Mouse (Mus musculus): ENCODE results near the gene Cipc. TPM values are rescaled to one million over a fixed set of nuclear protein-coding genes. Genes with fewer than 3 reads are reported as not detected.

Gene Cipc
- polyA plus RNA-seq, 1 experiment from 2014 or later: 30.8 TPM

- 61% methylated on average over 2 of the region's 2 CpGs for WGBS
- no peak overlapping the region for H3K9ac ChIP-seq (replicated peaks)
- no peak overlapping the region for H3K4me2 ChIP-seq
- ATAC-seq (ENCODE audit: insufficient number of reproducible peaks, insufficient read depth, low FRiP score, low TSS enrichment, low read depth): no peak
- H3K4me3 ChIP-seq (replicated peaks): no peak overlapping the region
- H3K27me3 ChIP-seq: peaks cover 34% of the 10 kb centered on the region
- no peaks in the 10 kb centered on the region for H3K9me3 ChIP-seq
- no peaks in the 10 kb centered on the region for H3K36me3 ChIP-seq
- peaks cover 48% of the 10 kb centered on the region for H3K4me1 ChIP-seq (replicated peaks)
- H3K27ac ChIP-seq: no peak overlapping the region
Observed at GRCm38 (mm10) chr12:86914351-86914750, 32.5 kb upstream of the Cipc start.

- Histone ChIP-seq H3K4me1 (replicated peaks) (peaks cover 45% of the 10 kb centered on the region), H3K27ac (no peak overlapping the region)
- 59% methylated on average over 6 of the region's 6 CpGs for WGBS
Observed at GRCm38 (mm10) chr12:86914756-86915155, 32.1 kb upstream of the Cipc start.

GRCm38 (mm10) chr12:86915617-86916016 is 31.2 kb upstream of the Cipc start:
- no peak for ATAC-seq (ENCODE audit: insufficient number of reproducible peaks, insufficient read depth, low FRiP score, low TSS enrichment, low read depth)
- Histone ChIP-seq H3K4me2 (no peak overlapping the region), H3K4me3 (replicated peaks) (no peak overlapping the region), H3K36me3 (no peaks in the 10 kb centered on the region), H3K4me1 (replicated peaks) (peaks cover 38% of the 10 kb centered on the region), H3K27me3 (peaks cover 34% of the 10 kb centered on the region), H3K9ac (replicated peaks) (no peak overlapping the region), H3K9me3 (no peaks in the 10 kb centered on the region), H3K27ac (no peak overlapping the region)
- WGBS: 79% methylated on average over 7 of the region's 7 CpGs

More at GRCm38 (mm10) chr12:86914756-86915155, 32.1 kb upstream of the Cipc start:
- Histone ChIP-seq H3K9me3 (no peaks in the 10 kb centered on the region), H3K4me2 (no peak overlapping the region), H3K27me3 (peaks cover 34% of the 10 kb centered on the region), H3K36me3 (no peaks in the 10 kb centered on the region), H3K4me3 (replicated peaks) (no peak overlapping the region), H3K9ac (replicated peaks) (no peak overlapping the region)
- no peak for ATAC-seq (ENCODE audit: insufficient number of reproducible peaks, insufficient read depth, low FRiP score, low TSS enrichment, low read depth)

GRCm38 (mm10) chr12:86916796-86917573 is 29.9 kb upstream of the Cipc start:
- Histone ChIP-seq H3K9me3 (no peaks in the 10 kb centered on the region), H3K27ac (no peak overlapping the region), H3K9ac (replicated peaks) (no peak overlapping the region), H3K36me3 (no peaks in the 10 kb centered on the region), H3K4me1 (replicated peaks) (peaks cover 30% of the 10 kb centered on the region), H3K4me2 (no peak overlapping the region), H3K4me3 (replicated peaks) (no peak overlapping the region), H3K27me3 (peaks cover 32% of the 10 kb centered on the region)
- WGBS: 75% methylated on average over 7 of the region's 7 CpGs
- ATAC-seq (ENCODE audit: insufficient number of reproducible peaks, insufficient read depth, low FRiP score, low TSS enrichment, low read depth): no peak

- H3K27me3 ChIP-seq: peaks cover 25% of the 10 kb centered on the region
- H3K4me1 ChIP-seq (replicated peaks): peaks cover 23% of the 10 kb centered on the region
- H3K9ac ChIP-seq (replicated peaks): no peak overlapping the region
- no peak overlapping the region for H3K4me2 ChIP-seq
- H3K36me3 ChIP-seq: no peaks in the 10 kb centered on the region
- H3K27ac ChIP-seq: peak overlapping the region; percentile 41; the same call in 1 of the 2 replicates
- no peaks in the 10 kb centered on the region for H3K9me3 ChIP-seq
- H3K4me3 ChIP-seq (replicated peaks): no peak overlapping the region
- no peak for ATAC-seq (ENCODE audit: insufficient number of reproducible peaks, insufficient read depth, low FRiP score, low TSS enrichment, low read depth)
- 34% methylated on average over 11 of the region's 11 CpGs for WGBS
Observed at GRCm38 (mm10) chr12:86918361-86918967, 28.4 kb upstream of the Cipc start.

GRCm38 (mm10) chr12:86918983-86919722 is 27.7 kb upstream of the Cipc start:
- Histone ChIP-seq H3K4me3 (replicated peaks) (no peak overlapping the region), H3K9ac (replicated peaks) (no peak overlapping the region), H3K27ac (no peak overlapping the region), H3K9me3 (no peaks in the 10 kb centered on the region), H3K4me2 (no peak overlapping the region), H3K36me3 (no peaks in the 10 kb centered on the region), H3K27me3 (peaks cover 18% of the 10 kb centered on the region), H3K4me1 (replicated peaks) (peaks cover 23% of the 10 kb centered on the region)
- 81% methylated on average over 17 of the region's 17 CpGs for WGBS
- no peak for ATAC-seq (ENCODE audit: insufficient number of reproducible peaks, insufficient read depth, low FRiP score, low TSS enrichment, low read depth)

- Histone ChIP-seq H3K9me3 (0 out of 2 replicates have a peak, but pooled peaks cover 5% of the 10 kb centered on the region), H3K4me1 (replicated peaks) (peaks cover 9% of the 10 kb centered on the region), H3K4me2 (no peak overlapping the region), H3K27me3 (no peaks in the 10 kb centered on the region), H3K36me3 (no peaks in the 10 kb centered on the region), H3K9ac (replicated peaks) (no peak overlapping the region), H3K27ac (no peak overlapping the region), H3K4me3 (replicated peaks) (no peak overlapping the region)
- peak; percentile 66; the same call in 1 of the 2 replicates for ATAC-seq (ENCODE audit: insufficient number of reproducible peaks, insufficient read depth, low FRiP score, low TSS enrichment, low read depth)
- WGBS: 5% methylated on average over 5 of the region's 5 CpGs
Observed at GRCm38 (mm10) chr12:86923837-86924236, 23.0 kb upstream of the Cipc start.

- WGBS: 71% methylated on average over 6 of the region's 6 CpGs
Observed at GRCm38 (mm10) chr12:86930934-86931729, 15.7 kb upstream of the Cipc start.

GRCm38 (mm10) chr12:86931919-86932574 is 14.8 kb upstream of the Cipc start:
- Histone ChIP-seq H3K9me3 (0 out of 2 replicates have a peak, but pooled peaks cover 5% of the 10 kb centered on the region), H3K4me1 (replicated peaks) (no peaks in the 10 kb centered on the region), H3K9ac (replicated peaks) (no peak overlapping the region), H3K27me3 (no peaks in the 10 kb centered on the region), H3K4me2 (no peak overlapping the region), H3K27ac (no peak overlapping the region), H3K4me3 (replicated peaks) (no peak overlapping the region), H3K36me3 (no peaks in the 10 kb centered on the region)
- 24% methylated on average over 7 of the region's 7 CpGs for WGBS
- ATAC-seq (ENCODE audit: insufficient number of reproducible peaks, insufficient read depth, low FRiP score, low TSS enrichment, low read depth): no peak

More at GRCm38 (mm10) chr12:86930934-86931729, 15.7 kb upstream of the Cipc start:
- Histone ChIP-seq H3K27ac (no peak overlapping the region), H3K9ac (replicated peaks) (no peak overlapping the region), H3K4me2 (no peak overlapping the region), H3K4me3 (replicated peaks) (no peak overlapping the region), H3K9me3 (0 out of 2 replicates have a peak, but pooled peaks cover 5% of the 10 kb centered on the region), H3K36me3 (no peaks in the 10 kb centered on the region), H3K27me3 (no peaks in the 10 kb centered on the region), H3K4me1 (replicated peaks) (no peaks in the 10 kb centered on the region)
- ATAC-seq (ENCODE audit: insufficient number of reproducible peaks, insufficient read depth, low FRiP score, low TSS enrichment, low read depth): no peak

GRCm38 (mm10) chr12:86932575-86932952 is 14.3 kb upstream of the Cipc start:
- no peak for ATAC-seq (ENCODE audit: insufficient number of reproducible peaks, insufficient read depth, low FRiP score, low TSS enrichment, low read depth)
- 30% methylated on average over 6 of the region's 6 CpGs for WGBS
- no peak overlapping the region for H3K27ac ChIP-seq
- H3K9me3 ChIP-seq: 0 out of 2 replicates have a peak, but pooled peaks cover 5% of the 10 kb centered on the region
- H3K4me1 ChIP-seq (replicated peaks): no peaks in the 10 kb centered on the region
- no peak overlapping the region for H3K9ac ChIP-seq (replicated peaks)
- H3K36me3 ChIP-seq: no peaks in the 10 kb centered on the region
- no peak overlapping the region for H3K4me3 ChIP-seq (replicated peaks)
- no peaks in the 10 kb centered on the region for H3K27me3 ChIP-seq
- no peak overlapping the region for H3K4me2 ChIP-seq

Data from limb, embryonic 12.5 days (tissue).